Mouse (Mus musculus): ENCODE measurements around the gene Creb5. TPM values are rescaled to one million over a fixed set of nuclear protein-coding genes. Genes with fewer than 3 reads are reported as not detected.

The Creb5 gene
- polyA plus RNA-seq, 1 experiment from 2014 or later, result 4.2 TPM

DNA sequence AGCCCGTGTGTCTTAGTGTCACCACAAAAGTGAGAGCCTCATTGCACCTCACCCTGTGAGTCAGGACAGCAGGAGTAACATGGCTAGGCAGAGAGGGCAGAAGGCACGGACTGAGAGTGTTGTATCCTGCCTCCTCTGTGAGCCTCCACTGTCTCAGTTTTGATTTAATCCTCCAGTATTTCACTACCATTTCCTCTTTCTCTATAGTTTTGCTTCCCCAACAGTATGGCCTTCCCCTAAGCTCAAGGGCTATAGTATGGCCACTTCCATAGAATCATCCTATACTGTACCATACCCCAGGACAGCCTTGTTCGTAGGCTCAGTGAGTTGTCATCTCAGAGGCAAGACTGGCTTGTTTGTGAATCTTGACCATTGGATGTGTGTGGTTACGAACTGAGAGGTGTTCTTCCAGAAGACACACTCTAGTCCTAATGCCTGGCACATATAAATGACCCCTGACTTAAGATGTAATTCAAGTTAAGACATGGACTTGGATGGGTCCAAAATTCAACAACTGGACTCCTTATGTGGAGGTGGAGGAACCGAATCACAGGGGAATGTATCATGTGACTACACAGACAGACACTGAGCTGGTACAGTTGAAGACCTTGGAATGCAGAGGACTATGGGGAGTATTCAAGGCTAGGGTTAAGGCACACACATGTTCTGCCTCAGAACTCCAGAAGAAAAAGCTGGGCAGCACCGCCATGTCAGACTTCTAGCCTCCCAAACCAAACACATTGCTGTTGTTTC, 173.1 kb downstream of the Creb5 start:
- Histone ChIP-seq H3K27me3 (ENCODE audit: control insufficient read depth, insufficient read depth, low read length) (no peaks in the 10 kb centered on the region), H3K27ac (ENCODE audit: low read depth, low read length) (no peak overlapping the region), H3K4me1 (ENCODE audit: control insufficient read depth, insufficient read depth, low read length) (no peaks in the 10 kb centered on the region), H3K4me3 (ENCODE audit: low read length) (no peak overlapping the region), H3K9me3 (ENCODE audit: control insufficient read depth, low read length) (no peaks in the 10 kb centered on the region), H3K9ac (ENCODE audit: low read depth, low read length) (no peak overlapping the region), H3K4me2 (replicated peaks; ENCODE audit: low read depth, low read length) (no peak overlapping the region), H3K36me3 (ENCODE audit: control insufficient read depth, insufficient read depth, low read length) (no peaks in the 10 kb centered on the region)
- 89% methylated on average over 6 of the region's 6 CpGs for WGBS
- no peak for ATAC-seq (ENCODE audit: low FRiP score, low TSS enrichment)

DNA sequence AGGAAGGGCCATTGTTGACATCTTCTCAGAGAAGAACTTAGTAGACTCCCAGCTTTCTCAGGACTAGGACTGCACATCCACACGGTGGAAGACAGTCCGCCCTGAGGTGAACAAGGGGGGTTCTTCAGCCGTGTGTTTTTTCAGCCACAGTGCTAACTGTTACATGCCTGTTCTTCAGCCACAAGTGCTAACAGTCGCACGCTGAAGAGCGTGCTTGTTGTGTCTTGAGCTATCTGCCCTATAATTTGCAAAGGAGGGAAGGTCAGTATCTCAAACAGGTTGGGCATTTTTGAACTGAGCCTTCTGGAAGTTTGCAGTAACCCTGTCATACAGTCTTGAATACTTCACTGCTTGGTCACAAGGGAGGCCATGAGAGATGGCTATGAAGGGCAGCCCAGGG, 174.0 kb downstream of the Creb5 start:
- 92% methylated on average over 6 of the region's 6 CpGs for WGBS
- no peak overlapping the region for H3K4me3 ChIP-seq (ENCODE audit: low read length)
- H3K9ac ChIP-seq (ENCODE audit: low read depth, low read length), result no peak overlapping the region
- H3K27me3 ChIP-seq (ENCODE audit: control insufficient read depth, insufficient read depth, low read length), result no peaks in the 10 kb centered on the region
- no peak for ATAC-seq (ENCODE audit: low FRiP score, low TSS enrichment)
- no peaks in the 10 kb centered on the region for H3K36me3 ChIP-seq (ENCODE audit: control insufficient read depth, insufficient read depth, low read length)
- no peak overlapping the region for H3K4me2 ChIP-seq (replicated peaks; ENCODE audit: low read depth, low read length)
- no peaks in the 10 kb centered on the region for H3K9me3 ChIP-seq (ENCODE audit: control insufficient read depth, low read length)
- H3K4me1 ChIP-seq (ENCODE audit: control insufficient read depth, insufficient read depth, low read length), result no peaks in the 10 kb centered on the region
- H3K27ac ChIP-seq (ENCODE audit: low read depth, low read length), result no peak overlapping the region

DNA sequence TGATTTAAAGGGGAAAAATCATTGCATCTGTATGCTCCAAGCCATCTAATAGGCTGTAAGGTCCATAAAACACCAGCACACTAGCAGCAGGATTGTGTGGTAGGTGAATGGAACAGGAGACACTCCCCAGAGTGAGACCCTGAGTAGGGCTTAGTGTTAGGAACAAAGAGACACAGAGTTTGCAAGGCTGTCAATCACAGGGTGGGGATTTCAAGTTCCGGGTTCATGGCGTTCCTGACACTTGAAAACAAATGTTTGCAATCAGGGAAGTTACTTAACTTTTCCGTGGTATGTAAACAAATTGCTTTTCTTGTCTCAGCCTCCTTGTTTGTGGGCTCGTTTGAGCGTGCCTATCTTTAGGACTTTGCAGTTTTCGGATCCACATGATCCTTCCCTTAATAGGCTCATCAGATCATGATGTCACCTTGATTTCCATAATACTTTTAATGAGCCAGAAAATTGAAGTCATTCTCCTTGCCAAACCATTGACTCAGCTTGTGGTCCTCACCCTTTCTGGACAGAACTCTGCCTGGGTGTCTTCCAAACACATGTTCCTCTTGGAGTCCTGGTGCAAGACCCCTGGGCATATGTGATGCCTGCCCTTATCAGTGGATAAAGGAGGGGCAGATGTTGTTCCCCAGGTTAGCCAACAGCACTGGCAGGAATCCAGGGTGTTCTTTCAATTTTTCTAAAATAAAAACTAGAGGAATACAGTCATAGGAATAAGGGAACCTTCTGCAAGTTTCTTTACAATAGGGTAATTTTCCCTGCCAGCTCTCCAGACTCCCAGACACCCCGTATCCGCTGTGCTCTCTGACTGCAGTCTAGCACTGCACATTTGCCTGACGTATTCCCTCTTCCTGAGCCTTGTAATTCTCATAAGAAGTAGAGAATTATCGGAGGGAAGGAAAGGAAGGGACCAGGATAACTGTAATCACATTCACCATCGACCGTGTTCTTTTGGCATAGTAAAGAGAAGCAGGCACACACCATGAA, 175.0 kb downstream of the Creb5 start:
- no peak for ATAC-seq (ENCODE audit: low FRiP score, low TSS enrichment)
- 73% methylated on average over 12 of the region's 12 CpGs for WGBS
- Histone ChIP-seq H3K9me3 (ENCODE audit: control insufficient read depth, low read length) (no peaks in the 10 kb centered on the region), H3K4me2 (replicated peaks; ENCODE audit: low read depth, low read length) (no peak overlapping the region), H3K4me1 (ENCODE audit: control insufficient read depth, insufficient read depth, low read length) (no peaks in the 10 kb centered on the region), H3K27ac (ENCODE audit: low read depth, low read length) (no peak overlapping the region), H3K27me3 (ENCODE audit: control insufficient read depth, insufficient read depth, low read length) (no peaks in the 10 kb centered on the region), H3K9ac (ENCODE audit: low read depth, low read length) (no peak overlapping the region), H3K36me3 (ENCODE audit: control insufficient read depth, insufficient read depth, low read length) (no peaks in the 10 kb centered on the region), H3K4me3 (ENCODE audit: low read length) (no peak overlapping the region)

DNA sequence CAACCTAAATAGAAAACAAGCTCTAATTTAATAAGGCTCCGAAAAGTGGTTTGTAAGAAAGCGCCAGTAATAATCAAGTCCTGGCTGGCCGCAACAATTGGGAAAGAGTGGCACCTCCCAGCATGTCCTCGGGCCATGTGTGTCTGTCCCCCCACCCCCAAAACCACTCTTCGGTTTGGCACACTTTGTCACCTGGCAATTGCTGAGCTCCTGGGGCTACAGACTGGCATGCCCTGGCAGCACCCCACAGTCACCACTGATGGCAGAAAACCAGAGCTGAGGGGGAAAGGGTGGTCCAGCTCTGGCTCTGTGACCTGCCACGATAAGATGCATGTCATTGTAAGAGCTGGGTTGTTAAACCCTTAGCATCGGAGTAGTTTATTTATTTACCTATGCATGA, 175.7 kb downstream of the Creb5 start:
- no peak overlapping the region for H3K4me3 ChIP-seq (ENCODE audit: low read length)
- WGBS, result 64% methylated on average over 7 of the region's 7 CpGs
- no peaks in the 10 kb centered on the region for H3K9me3 ChIP-seq (ENCODE audit: control insufficient read depth, low read length)
- H3K4me2 ChIP-seq (replicated peaks; ENCODE audit: low read depth, low read length), result no peak overlapping the region
- H3K9ac ChIP-seq (ENCODE audit: low read depth, low read length), result no peak overlapping the region
- H3K36me3 ChIP-seq (ENCODE audit: control insufficient read depth, insufficient read depth, low read length), result no peaks in the 10 kb centered on the region
- no peak overlapping the region for H3K27ac ChIP-seq (ENCODE audit: low read depth, low read length)
- H3K4me1 ChIP-seq (ENCODE audit: control insufficient read depth, insufficient read depth, low read length), result no peaks in the 10 kb centered on the region
- no peak for ATAC-seq (ENCODE audit: low FRiP score, low TSS enrichment)
- H3K27me3 ChIP-seq (ENCODE audit: control insufficient read depth, insufficient read depth, low read length), result no peaks in the 10 kb centered on the region

DNA sequence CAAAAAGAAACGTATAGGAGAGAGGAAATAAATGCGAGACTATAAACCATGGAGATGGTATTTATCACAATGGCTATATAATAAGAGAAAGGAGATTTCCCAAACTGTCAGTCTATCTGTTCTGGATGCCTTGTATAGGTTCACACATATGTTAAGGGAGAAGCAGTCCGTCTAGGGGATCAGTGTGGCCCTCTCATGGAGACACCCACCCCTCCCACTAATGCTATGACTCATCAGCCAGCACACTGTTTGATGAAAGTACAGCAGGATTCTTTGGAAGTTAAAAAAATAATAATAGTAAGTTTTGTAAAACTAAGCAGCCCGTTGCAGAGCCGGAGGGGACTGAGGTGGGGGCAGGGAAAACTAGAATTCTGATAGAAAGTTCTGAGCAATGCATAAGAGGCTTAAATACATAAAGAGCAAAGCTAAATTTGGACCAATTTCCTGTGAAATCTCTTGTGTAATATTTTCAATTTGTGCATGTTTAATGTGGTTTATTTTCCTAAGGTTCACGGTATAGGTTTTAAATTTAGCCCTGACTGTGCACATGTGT, 176.3 kb downstream of the Creb5 start:
- Histone ChIP-seq H3K9ac (ENCODE audit: low read depth, low read length) (no peak overlapping the region), H3K27me3 (ENCODE audit: control insufficient read depth, insufficient read depth, low read length) (no peaks in the 10 kb centered on the region), H3K27ac (ENCODE audit: low read depth, low read length) (no peak overlapping the region), H3K9me3 (ENCODE audit: control insufficient read depth, low read length) (no peaks in the 10 kb centered on the region), H3K4me3 (ENCODE audit: low read length) (no peak overlapping the region), H3K4me1 (ENCODE audit: control insufficient read depth, insufficient read depth, low read length) (no peaks in the 10 kb centered on the region), H3K4me2 (replicated peaks; ENCODE audit: low read depth, low read length) (no peak overlapping the region), H3K36me3 (ENCODE audit: control insufficient read depth, insufficient read depth, low read length) (no peaks in the 10 kb centered on the region)
- WGBS, result 64% methylated on average over 6 of the region's 6 CpGs
- ATAC-seq (ENCODE audit: low FRiP score, low TSS enrichment), result no peak

DNA sequence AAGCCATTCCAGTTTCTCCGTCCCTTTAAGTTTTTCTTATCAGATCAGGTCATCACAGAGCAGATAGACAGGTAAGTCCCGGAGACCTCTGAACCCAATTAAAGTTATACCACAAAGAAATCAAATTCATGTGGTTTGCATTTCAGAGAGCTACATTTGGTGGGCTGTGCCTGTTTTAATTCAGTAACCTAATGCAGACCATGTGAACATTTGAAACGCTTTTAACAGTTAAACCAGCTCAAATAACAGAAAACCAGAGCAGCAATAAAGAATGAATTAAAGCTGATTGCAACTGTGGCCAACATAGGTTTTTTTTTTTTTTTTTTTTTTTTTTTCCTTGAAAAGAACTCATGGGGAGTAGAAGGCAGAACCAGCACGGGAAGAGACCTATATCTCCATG, 182.1 kb downstream of the Creb5 start:
- H3K27ac ChIP-seq (ENCODE audit: low read depth, low read length), result no peak overlapping the region
- no peak overlapping the region for H3K9ac ChIP-seq (ENCODE audit: low read depth, low read length)
- no peak for ATAC-seq (ENCODE audit: low FRiP score, low TSS enrichment)
- no peak overlapping the region for H3K4me3 ChIP-seq (ENCODE audit: low read length)
- no peaks in the 10 kb centered on the region for H3K36me3 ChIP-seq (ENCODE audit: control insufficient read depth, insufficient read depth, low read length)
- no peaks in the 10 kb centered on the region for H3K27me3 ChIP-seq (ENCODE audit: control insufficient read depth, insufficient read depth, low read length)
- H3K4me2 ChIP-seq (replicated peaks; ENCODE audit: low read depth, low read length), result no peak overlapping the region
- H3K9me3 ChIP-seq (ENCODE audit: control insufficient read depth, low read length), result no peaks in the 10 kb centered on the region
- peaks cover 19% of the 10 kb centered on the region for H3K4me1 ChIP-seq (ENCODE audit: control insufficient read depth, insufficient read depth, low read length)
- 28% methylated on average over 4 of the region's 4 CpGs for WGBS

DNA sequence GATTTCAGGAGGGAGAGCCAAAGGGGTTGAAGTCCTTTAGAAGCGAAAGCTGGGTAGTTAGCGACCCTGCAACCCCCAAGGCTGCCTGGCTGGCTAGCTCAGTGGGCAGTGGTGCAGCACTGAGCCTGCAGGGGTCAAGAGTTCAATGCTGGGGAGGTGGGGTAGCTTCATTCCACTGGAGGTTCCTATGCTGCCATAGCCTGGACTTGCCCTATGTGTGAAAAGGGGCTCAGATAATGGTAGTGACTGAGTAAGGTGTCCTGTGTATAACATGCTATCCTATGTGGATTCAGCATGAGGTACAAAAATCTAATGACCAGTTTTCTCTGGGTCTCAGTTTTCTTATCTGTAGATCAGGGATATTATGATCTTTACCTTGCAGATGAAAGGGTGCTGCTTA, 182.6 kb downstream of the Creb5 start:
- Histone ChIP-seq H3K9me3 (ENCODE audit: control insufficient read depth, low read length) (no peaks in the 10 kb centered on the region), H3K4me1 (ENCODE audit: control insufficient read depth, insufficient read depth, low read length) (peaks cover 19% of the 10 kb centered on the region), H3K4me2 (replicated peaks; ENCODE audit: low read depth, low read length) (no peak overlapping the region), H3K4me3 (ENCODE audit: low read length) (no peak overlapping the region), H3K27me3 (ENCODE audit: control insufficient read depth, insufficient read depth, low read length) (no peaks in the 10 kb centered on the region), H3K27ac (ENCODE audit: low read depth, low read length) (no peak overlapping the region), H3K9ac (ENCODE audit: low read depth, low read length) (no peak overlapping the region), H3K36me3 (ENCODE audit: control insufficient read depth, insufficient read depth, low read length) (no peaks in the 10 kb centered on the region)
- WGBS, result 59% methylated on average over 2 of the region's 2 CpGs
- 0 out of 2 replicates have a peak, but pooled peaks have one; percentile 62 for ATAC-seq (ENCODE audit: low FRiP score, low TSS enrichment)

DNA sequence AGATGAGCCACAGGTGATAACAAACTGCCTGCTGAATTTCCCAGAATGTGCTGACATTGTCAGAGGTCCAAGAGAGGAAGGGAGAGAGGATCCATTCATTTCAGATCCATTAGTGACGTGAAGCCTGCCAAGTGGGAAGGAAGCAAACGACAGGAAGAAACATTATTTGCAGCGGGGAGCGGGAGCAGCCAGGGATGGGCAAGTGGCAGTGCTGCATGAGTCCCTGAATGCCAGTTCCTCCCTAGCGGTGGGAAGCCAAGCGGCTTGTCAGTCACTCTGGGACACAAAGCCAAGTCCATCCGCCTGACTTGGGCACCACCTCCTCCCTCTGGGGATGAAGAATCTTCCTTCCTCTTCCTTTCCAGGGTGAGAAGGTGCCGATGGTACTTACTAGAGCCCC, 183.5 kb downstream of the Creb5 start:
- ATAC-seq (ENCODE audit: low FRiP score, low TSS enrichment), result no peak
- no peak overlapping the region for H3K27ac ChIP-seq (ENCODE audit: low read depth, low read length)
- WGBS, result 39% methylated on average over 8 of the region's 8 CpGs

More for the DNA sequence above, 183.5 kb downstream of the Creb5 start:
- no peaks in the 10 kb centered on the region for H3K9me3 ChIP-seq (ENCODE audit: control insufficient read depth, low read length)
- no peaks in the 10 kb centered on the region for H3K27me3 ChIP-seq (ENCODE audit: control insufficient read depth, insufficient read depth, low read length)
- H3K4me3 ChIP-seq (ENCODE audit: low read length), result no peak overlapping the region
- H3K36me3 ChIP-seq (ENCODE audit: control insufficient read depth, insufficient read depth, low read length), result no peaks in the 10 kb centered on the region
- H3K4me1 ChIP-seq (ENCODE audit: control insufficient read depth, insufficient read depth, low read length), result peaks cover 19% of the 10 kb centered on the region
- no peak overlapping the region for H3K9ac ChIP-seq (ENCODE audit: low read depth, low read length)
- 0 out of 2 replicates have a peak overlapping the region, but pooled peaks have one; percentile 10 for H3K4me2 ChIP-seq (replicated peaks; ENCODE audit: low read depth, low read length)

Data from kidney, embryonic 14.5 days (tissue).